Mouse (Mus musculus) liver (tissue): ENCODE measurements at regions not wholly inside any gene's neighbourhood (a gene's known extent, or its start where the extent isn't known, plus 50 kb on each side); places are given as distances from the start of the nearest gene placed in this dataset.

ENCODE experiments used
- DNase-seq: peaks from one replicate; pipeline ENCODE4 v3.0.0-alpha.2; 2020; ENCODE audit warnings: mixed read lengths

GRCm38 (mm10) chr1:163190841-163191240 lies 105.4 kb upstream of the Mroh9 start:
- no peak for DNase-seq

GRCm38 (mm10) chr1:163181851-163182250 lies 96.4 kb upstream of the Mroh9 start:
- DNase-seq = no peak

GRCm38 (mm10) chr1:163177011-163177410 lies 91.5 kb upstream of the Mroh9 start:
- DNase-seq = no peak

DNA sequence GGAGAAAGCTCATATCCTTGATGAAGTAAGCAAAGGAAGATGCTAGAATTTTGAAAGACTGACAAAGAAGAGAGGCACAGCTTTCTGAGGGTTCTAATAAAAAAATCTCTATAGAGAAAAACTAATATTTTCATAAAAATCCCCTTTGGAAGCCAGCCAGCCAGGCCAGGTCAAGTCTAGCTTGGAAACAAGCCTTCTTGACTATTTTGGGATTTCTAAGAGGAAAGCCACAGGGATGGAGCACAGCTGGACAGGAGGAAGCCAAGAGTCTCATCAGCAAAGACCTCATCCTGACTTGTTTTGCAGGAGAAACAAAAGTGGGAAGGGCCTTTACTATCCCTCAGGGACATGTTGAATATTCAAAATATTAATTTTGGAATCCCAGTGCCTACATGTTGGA lies 81.6 kb upstream of the Mroh9 start:
- no peak for DNase-seq

DNA sequence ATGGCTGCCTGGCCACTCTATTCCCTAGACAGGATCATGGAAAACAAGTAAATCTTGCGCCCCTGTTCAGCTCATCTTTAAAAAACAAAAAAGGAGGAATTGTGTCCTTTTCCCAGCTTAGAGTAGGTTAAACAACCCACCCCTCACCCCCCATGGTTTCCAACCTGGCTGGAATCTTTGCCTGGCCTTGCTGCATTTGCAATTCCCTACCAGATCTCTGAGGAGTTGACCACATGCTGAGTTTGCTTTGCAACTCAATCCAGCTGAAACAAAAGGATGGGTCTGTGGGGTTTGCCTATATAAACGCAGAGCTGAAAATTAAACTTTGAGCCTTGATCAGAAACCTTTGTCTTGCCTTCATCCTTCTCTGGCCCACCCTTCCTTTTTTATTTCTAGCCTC lies 78.2 kb upstream of the Mroh9 start:
- no peak for DNase-seq

DNA sequence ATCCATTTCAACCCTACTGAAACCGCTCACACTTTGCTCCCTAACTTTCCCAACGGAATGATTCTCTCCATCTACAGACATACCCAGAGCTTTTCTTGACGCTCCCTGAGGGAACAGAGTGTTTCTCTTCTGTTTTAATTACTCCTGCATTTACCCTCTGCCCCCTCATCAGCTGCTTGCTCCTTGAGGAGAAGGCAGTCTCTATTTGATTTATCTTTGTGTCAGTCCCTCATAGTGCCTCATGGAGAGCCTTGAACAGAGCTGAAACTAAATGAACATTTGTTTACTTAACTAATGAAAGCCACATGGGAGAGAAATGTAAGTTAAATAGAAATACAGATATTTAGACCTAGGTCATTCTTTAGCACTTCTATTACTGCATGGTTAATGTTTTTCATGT lies 74.4 kb upstream of the Mroh9 start:
- DNase-seq = no peak

- DNase-seq = no peak
Observed at GRCm38 (mm10) chr1:163158491-163158890, 73.0 kb upstream of the Mroh9 start.

DNA sequence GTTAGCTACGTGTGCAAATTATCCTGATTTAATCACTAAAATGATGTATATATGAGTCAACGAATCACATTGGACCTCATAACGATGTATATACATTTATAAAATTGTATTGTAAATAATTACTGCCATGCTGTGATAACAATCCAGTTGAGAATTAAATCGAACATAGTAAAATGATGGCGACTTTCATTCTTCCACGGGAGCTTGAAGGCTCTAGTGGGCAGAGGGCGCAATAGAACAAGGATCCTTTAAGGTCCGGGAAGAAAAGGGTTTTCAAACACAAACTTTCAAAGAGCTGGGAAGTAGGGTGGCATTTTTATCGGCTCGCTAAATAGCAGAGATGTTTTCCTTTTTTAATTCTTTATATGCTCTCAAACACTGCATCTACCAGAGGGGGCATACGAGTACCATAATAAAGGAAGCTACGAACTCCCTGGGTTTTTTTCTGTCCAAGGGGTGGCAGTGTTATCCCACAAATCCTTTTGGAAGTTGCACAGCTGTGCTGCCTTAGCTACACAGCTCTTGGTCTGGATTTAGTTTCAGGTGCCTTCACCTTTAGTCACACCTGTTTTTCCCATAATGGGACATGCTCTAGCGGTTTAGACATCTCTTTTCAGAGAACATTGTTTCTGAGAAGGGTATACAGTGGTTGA lies 64.9 kb upstream of the Mroh9 start:
- DNase-seq = peak; percentile 36

DNA sequence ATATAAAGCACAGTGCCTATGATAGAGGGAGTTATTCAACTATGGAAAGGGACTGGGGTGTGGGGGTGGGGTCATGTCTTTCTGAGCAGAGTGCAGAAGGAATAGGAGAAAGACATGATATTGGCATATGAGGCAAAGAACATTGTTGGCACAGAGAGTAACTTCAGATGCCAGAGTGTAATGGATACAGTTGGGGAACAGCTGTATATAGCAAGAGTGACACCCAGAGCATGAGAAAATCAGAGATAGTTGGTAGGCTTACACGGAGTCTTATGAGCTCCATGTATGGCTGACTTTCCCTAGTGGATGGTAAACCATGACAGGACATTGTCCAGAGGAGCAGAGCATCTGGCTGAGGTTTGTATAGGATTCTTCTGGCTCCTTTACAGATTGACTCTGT lies 61.2 kb upstream of the Mroh9 start:
- no peak for DNase-seq

- DNase-seq = no peak
Observed at GRCm38 (mm10) chr1:163143113-163143512, 57.6 kb upstream of the Mroh9 start.

DNA sequence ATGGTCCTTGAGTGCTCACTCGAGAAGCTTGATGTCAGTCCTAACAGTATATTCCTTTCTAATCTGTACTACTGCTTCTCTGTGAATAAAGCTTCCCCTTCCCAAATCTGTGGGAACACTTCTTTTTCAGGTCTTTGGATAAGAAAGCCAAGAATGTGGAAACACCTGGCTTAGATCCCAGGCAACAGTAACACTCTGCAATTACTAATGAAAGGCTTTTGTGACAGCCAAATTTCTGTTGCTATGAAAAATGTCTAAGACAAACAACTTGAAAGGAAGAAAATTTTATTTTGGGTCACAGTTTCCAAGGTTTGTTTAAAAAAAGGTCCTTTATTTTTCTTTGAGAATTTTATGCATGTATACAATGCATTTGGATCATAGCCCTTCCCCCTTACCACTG lies 56.0 kb upstream of the Mroh9 start:
- no peak for DNase-seq

GRCm38 (mm10) chr1:163138179-163138578 lies 52.7 kb upstream of the Mroh9 start:
- DNase-seq = no peak
